Comparison of ENCODE assay signal across 29 mouse cellular contexts in genomic region chr9:112040566-112040965, GRCm38 (mm10).
DNase-seq lines count a peak whose midpoint lies in the region; ATAC-seq and TF ChIP-seq lines count a peak whose summit lies in the region.
"Had no signal": no experiment of that assay in that cellular context is flagged by ENCODE, and none has a peak within 500 bp of the region (broad histone marks: within the 10 kb centered on the region; RNA-seq: fewer than 3 reads in every experiment).

No protein-coding gene starts in this region.

- no peak overlapping the region for H3K4me3 ChIP-seq in embryonic facial prominence, embryonic 11.5 days (ENCODE audit: low read depth, low read length)
- H3K4me3 ChIP-seq in embryonic facial prominence, embryonic 10.5 days, result no peak overlapping the region
- no peak overlapping the region for H3K4me3 ChIP-seq in limb, embryonic 13.5 days
- no peak overlapping the region for H3K4me3 ChIP-seq in limb, embryonic 10.5 days
- no peak overlapping the region for H3K4me3 ChIP-seq in limb, embryonic 14.5 days (replicated peaks; ENCODE audit: low read length)
- no peak overlapping the region for H3K4me3 ChIP-seq in midbrain, embryonic 10.5 days
- H3K4me3 ChIP-seq: embryonic facial prominence, embryonic 12.5 days; embryonic facial prominence, embryonic 15.5 days; erythroblast, embryonic 14.5 days; forebrain, embryonic 10.5 days; forebrain, embryonic 13.5 days had no signal

- no peaks in the 10 kb centered on the region for H3K27me3 ChIP-seq in embryonic facial prominence, embryonic 11.5 days (ENCODE audit: control insufficient read depth, insufficient read depth, low read length)
- no peaks in the 10 kb centered on the region for H3K27me3 ChIP-seq in embryonic facial prominence, embryonic 10.5 days (replicated peaks; ENCODE audit: low read depth, poor library complexity, severe bottlenecking)
- H3K27me3 ChIP-seq in limb, embryonic 13.5 days, result no peaks in the 10 kb centered on the region
- H3K27me3 ChIP-seq in limb, embryonic 10.5 days (ENCODE audit: low read depth, poor library complexity, severe bottlenecking), result no peaks in the 10 kb centered on the region
- H3K27me3 ChIP-seq in limb, embryonic 14.5 days (ENCODE audit: control insufficient read depth, insufficient read depth, low read length), result no peaks in the 10 kb centered on the region
- no peaks in the 10 kb centered on the region for H3K27me3 ChIP-seq in midbrain, embryonic 10.5 days (ENCODE audit: low read depth, poor library complexity, severe bottlenecking)
- H3K27me3 ChIP-seq: CH12.LX; embryonic facial prominence, embryonic 12.5 days; embryonic facial prominence, embryonic 15.5 days; forebrain, embryonic 13.5 days; Patski had no signal

- no peaks in the 10 kb centered on the region for H3K4me1 ChIP-seq in embryonic facial prominence, embryonic 11.5 days (ENCODE audit: control insufficient read depth, insufficient read depth, low read length)
- no peaks in the 10 kb centered on the region for H3K4me1 ChIP-seq in embryonic facial prominence, embryonic 10.5 days
- no peaks in the 10 kb centered on the region; the same call in 1 of the 2 replicates for H3K4me1 ChIP-seq in limb, embryonic 13.5 days
- H3K4me1 ChIP-seq in limb, embryonic 10.5 days, result no peaks in the 10 kb centered on the region
- H3K4me1 ChIP-seq in limb, embryonic 14.5 days (ENCODE audit: control insufficient read depth, insufficient read depth, low read length), result 0 out of 2 replicates have a peak, but pooled peaks cover 3% of the 10 kb centered on the region
- H3K4me1 ChIP-seq in midbrain, embryonic 10.5 days, result no peaks in the 10 kb centered on the region
- H3K4me1 ChIP-seq: forebrain, embryonic 10.5 days had no signal

- TF ChIP-seq POLR2A in brain, embryonic 14.5 days (IDR thresholded peaks at IDR 0.05; ENCODE audit: borderline replicate concordance, extremely low read depth, insufficient read depth, insufficient read length, poor library complexity, severe bottlenecking), result no peak
- no peak for TF ChIP-seq POLR2A in limb, embryonic 14.5 days (IDR thresholded peaks at IDR 0.05; ENCODE audit: borderline replicate concordance, extremely low read depth, insufficient read depth, insufficient read length)

- 84% methylated on average over 1 of the region's 1 CpGs for WGBS in embryonic facial prominence, embryonic 11.5 days
- WGBS in embryonic facial prominence, embryonic 10.5 days, result 84% methylated on average over 1 of the region's 1 CpGs
- WGBS in limb, embryonic 13.5 days, result 77% methylated on average over 1 of the region's 1 CpGs
- 85% methylated on average over 1 of the region's 1 CpGs for WGBS in limb, embryonic 10.5 days
- WGBS in limb, embryonic 14.5 days, result 88% methylated on average over 1 of the region's 1 CpGs
- 77% methylated on average over 1 of the region's 1 CpGs for WGBS in midbrain, embryonic 10.5 days

- H3K9ac ChIP-seq in embryonic facial prominence, embryonic 11.5 days (replicated peaks; ENCODE audit: low read length), result no peak overlapping the region
- no peak overlapping the region for H3K9ac ChIP-seq in limb, embryonic 13.5 days
- H3K9ac ChIP-seq in limb, embryonic 14.5 days (ENCODE audit: low read depth, low read length, severe bottlenecking), result no peak overlapping the region
- H3K9ac ChIP-seq: embryonic facial prominence, embryonic 12.5 days; embryonic facial prominence, embryonic 15.5 days; forebrain, embryonic 13.5 days had no signal

- ATAC-seq in embryonic facial prominence, embryonic 11.5 days (replicated peaks; ENCODE audit: insufficient number of reproducible peaks, low FRiP score, low TSS enrichment, low read depth), result 0 out of 2 replicates have a peak, but pooled peaks have one; percentile 52
- peak; percentile 67; the same call in 1 of the 2 replicates for ATAC-seq in limb, embryonic 13.5 days (ENCODE audit: low FRiP score, low read depth)
- peak; percentile 37; the same call in 1 of the 2 replicates for ATAC-seq in limb, embryonic 14.5 days (ENCODE audit: low FRiP score, low read depth)
- ATAC-seq: activated CD4-positive, CD25-positive, alpha-beta regulatory T cell, adult 4 months; CD4-positive, CD25-positive, alpha-beta regulatory T cell, adult 4 months; forebrain, embryonic 13.5 days; forebrain, embryonic 16.5 days; Patski had no signal

- no peak for TF ChIP-seq CTCF in brain, embryonic 14.5 days (IDR thresholded peaks at IDR 0.05; ENCODE audit: borderline replicate concordance, extremely low read depth, insufficient read depth, insufficient read length)

- H3K27ac ChIP-seq in embryonic facial prominence, embryonic 11.5 days (replicated peaks; ENCODE audit: low read depth, low read length), result no peak overlapping the region
- no peak overlapping the region for H3K27ac ChIP-seq in embryonic facial prominence, embryonic 10.5 days (replicated peaks)
- no peak overlapping the region for H3K27ac ChIP-seq in limb, embryonic 13.5 days
- no peak overlapping the region for H3K27ac ChIP-seq in limb, embryonic 10.5 days
- no peak overlapping the region for H3K27ac ChIP-seq in limb, embryonic 14.5 days (replicated peaks; ENCODE audit: low read depth, low read length)
- H3K27ac ChIP-seq in midbrain, embryonic 10.5 days (replicated peaks), result no peak overlapping the region
- H3K27ac ChIP-seq: embryonic facial prominence, embryonic 12.5 days; embryonic facial prominence, embryonic 15.5 days; forebrain, embryonic 10.5 days; forebrain, embryonic 13.5 days had no signal

- no peak for DNase-seq in embryonic facial prominence, embryonic 11.5 days (ENCODE audit: low spot score)
- DNase-seq in embryonic facial prominence, embryonic 10.5 days (ENCODE audit: low spot score), result no peak
- DNase-seq in limb, embryonic 10.5 days (ENCODE audit: low spot score), result no peak
- peak; percentile 55 for DNase-seq in brain, embryonic 14.5 days (ENCODE audit: low read depth)
- DNase-seq in limb, embryonic 14.5 days (ENCODE audit: low spot score), result no peak
- DNase-seq in layer of hippocampus, postnatal 25 days (ENCODE audit: extremely low spot score in 1 of 2, low spot score in 1 of 2), result no peak
- DNase-seq in midbrain, embryonic 10.5 days (ENCODE audit: low spot score), result no peak
- DNase-seq: adrenal gland, adult 8-10 months; adrenal gland, postnatal 14 days; adrenal gland, postnatal 36 days; B cell, adult 2 months; cerebellum, adult 11 months; cerebellum, adult 18-20 months; cerebellum, adult 8-10 months; cerebellum, adult 9-11 months; cerebellum, postnatal 14 days; cerebellum, postnatal 36 days had no signal

- no peaks in the 10 kb centered on the region for H3K36me3 ChIP-seq in embryonic facial prominence, embryonic 11.5 days (replicated peaks; ENCODE audit: control insufficient read depth, insufficient read depth, low read depth, low read length)
- H3K36me3 ChIP-seq in embryonic facial prominence, embryonic 10.5 days (replicated peaks), result no peaks in the 10 kb centered on the region
- no peaks in the 10 kb centered on the region for H3K36me3 ChIP-seq in limb, embryonic 13.5 days
- H3K36me3 ChIP-seq in limb, embryonic 10.5 days, result no peaks in the 10 kb centered on the region
- no peaks in the 10 kb centered on the region for H3K36me3 ChIP-seq in limb, embryonic 14.5 days (ENCODE audit: control insufficient read depth, insufficient read depth, low read length)
- H3K36me3 ChIP-seq in midbrain, embryonic 10.5 days, result no peaks in the 10 kb centered on the region
- H3K36me3 ChIP-seq: embryonic facial prominence, embryonic 12.5 days; embryonic facial prominence, embryonic 15.5 days; forebrain, embryonic 10.5 days; G1E had no signal

- no peak overlapping the region for H3K4me2 ChIP-seq in embryonic facial prominence, embryonic 11.5 days (ENCODE audit: low read depth, low read length)
- H3K4me2 ChIP-seq in limb, embryonic 13.5 days (replicated peaks), result no peak overlapping the region
- no peak overlapping the region for H3K4me2 ChIP-seq in limb, embryonic 14.5 days (replicated peaks; ENCODE audit: low read depth, low read length, severe bottlenecking)
- H3K4me2 ChIP-seq: embryonic facial prominence, embryonic 12.5 days; embryonic facial prominence, embryonic 15.5 days; forebrain, embryonic 13.5 days had no signal

- no peaks in the 10 kb centered on the region for H3K9me3 ChIP-seq in embryonic facial prominence, embryonic 11.5 days (replicated peaks; ENCODE audit: control insufficient read depth, low read length)
- H3K9me3 ChIP-seq in embryonic facial prominence, embryonic 10.5 days, result no peaks in the 10 kb centered on the region
- no peaks in the 10 kb centered on the region for H3K9me3 ChIP-seq in limb, embryonic 13.5 days
- no peaks in the 10 kb centered on the region for H3K9me3 ChIP-seq in limb, embryonic 10.5 days (replicated peaks)
- no peaks in the 10 kb centered on the region for H3K9me3 ChIP-seq in limb, embryonic 14.5 days (ENCODE audit: control insufficient read depth, low read length)
- H3K9me3 ChIP-seq in midbrain, embryonic 10.5 days (replicated peaks), result no peaks in the 10 kb centered on the region
- H3K9me3 ChIP-seq: embryonic facial prominence, embryonic 12.5 days; embryonic facial prominence, embryonic 15.5 days; forebrain, embryonic 10.5 days; forebrain, embryonic 13.5 days had no signal
